Mouse (Mus musculus): Measurements from ENCODE around the gene Nmt2. TPM values are rescaled to one million over a fixed set of nuclear protein-coding genes. Genes with fewer than 3 reads are reported as not detected.

Gene Nmt2
- polyA plus RNA-seq, 1 experiment, result 52.5 TPM

GRCm38 (mm10) chr2:3323132-3323531 lies 39.1 kb downstream of the Nmt2 start:
- TF ChIP-seq POLR2A (IDR thresholded peaks at IDR 0.05; ENCODE audit: extremely low read depth, insufficient read depth, low read length) (no peak), CTCF (IDR thresholded peaks at IDR 0.05; ENCODE audit: extremely low read depth, insufficient read depth, low read length) (no peak)
- H3K4me3 ChIP-seq (ENCODE audit: insufficient read depth, low read length), result no peak overlapping the region
- no peak overlapping the region for H3K27ac ChIP-seq (ENCODE audit: insufficient read depth, low read length)

GRCm38 (mm10) chr2:3324381-3325130 lies 40.5 kb downstream of the Nmt2 start:
- no peaks in the 10 kb centered on the region for H3K4me1 ChIP-seq (ENCODE audit: control insufficient read depth, insufficient read depth, low read length)
- no peak overlapping the region for H3K4me3 ChIP-seq (ENCODE audit: insufficient read depth, low read length)
- no peak overlapping the region for H3K27ac ChIP-seq (ENCODE audit: insufficient read depth, low read length)
- TF ChIP-seq CTCF (IDR thresholded peaks at IDR 0.05; ENCODE audit: extremely low read depth, insufficient read depth, low read length) (no peak), POLR2A (IDR thresholded peaks at IDR 0.05; ENCODE audit: extremely low read depth, insufficient read depth, low read length) (no peak)

More at GRCm38 (mm10) chr2:3323132-3323531, 39.1 kb downstream of the Nmt2 start:
- H3K4me1 ChIP-seq (ENCODE audit: control insufficient read depth, insufficient read depth, low read length), result no peaks in the 10 kb centered on the region

- Histone ChIP-seq H3K27ac (ENCODE audit: insufficient read depth, low read length) (no peak overlapping the region), H3K4me3 (ENCODE audit: insufficient read depth, low read length) (no peak overlapping the region), H3K4me1 (ENCODE audit: control insufficient read depth, insufficient read depth, low read length) (peaks cover 2% of the 10 kb centered on the region; the same call in 1 of the 2 replicates)
- TF ChIP-seq CTCF (IDR thresholded peaks at IDR 0.05; ENCODE audit: extremely low read depth, insufficient read depth, low read length) (no peak), POLR2A (IDR thresholded peaks at IDR 0.05; ENCODE audit: extremely low read depth, insufficient read depth, low read length) (no peak)
Measured at GRCm38 (mm10) chr2:3326547-3326946, 42.5 kb downstream of the Nmt2 start.

GRCm38 (mm10) chr2:3327351-3327750 lies 43.3 kb downstream of the Nmt2 start:
- TF ChIP-seq POLR2A (IDR thresholded peaks at IDR 0.05; ENCODE audit: extremely low read depth, insufficient read depth, low read length), result no peak
- TF ChIP-seq CTCF (IDR thresholded peaks at IDR 0.05; ENCODE audit: extremely low read depth, insufficient read depth, low read length), result peak; percentile 45; the same call in 1 of the 2 replicates
- no peak overlapping the region for H3K27ac ChIP-seq (ENCODE audit: insufficient read depth, low read length)
- H3K4me3 ChIP-seq (ENCODE audit: insufficient read depth, low read length), result no peak overlapping the region
- H3K4me1 ChIP-seq (ENCODE audit: control insufficient read depth, insufficient read depth, low read length), result peaks cover 2% of the 10 kb centered on the region; the same call in 1 of the 2 replicates

- H3K4me3 ChIP-seq (ENCODE audit: insufficient read depth, low read length), result no peak overlapping the region; the same call in 1 of the 2 replicates
- H3K27ac ChIP-seq (ENCODE audit: insufficient read depth, low read length), result no peak overlapping the region
- TF ChIP-seq CTCF (IDR thresholded peaks at IDR 0.05; ENCODE audit: extremely low read depth, insufficient read depth, low read length), result no peak
- TF ChIP-seq POLR2A (IDR thresholded peaks at IDR 0.05; ENCODE audit: extremely low read depth, insufficient read depth, low read length), result no peak
- H3K4me1 ChIP-seq (ENCODE audit: control insufficient read depth, insufficient read depth, low read length), result peaks cover 2% of the 10 kb centered on the region; the same call in 1 of the 2 replicates
Measured at GRCm38 (mm10) chr2:3331071-3331703, 47.2 kb downstream of the Nmt2 start.

- Histone ChIP-seq H3K4me3 (ENCODE audit: insufficient read depth, low read length) (peak overlapping the region; percentile 51), H3K4me1 (ENCODE audit: control insufficient read depth, insufficient read depth, low read length) (peaks cover 2% of the 10 kb centered on the region; the same call in 1 of the 2 replicates), H3K27ac (ENCODE audit: insufficient read depth, low read length) (peak overlapping the region; percentile 70)
- no peak for TF ChIP-seq POLR2A (IDR thresholded peaks at IDR 0.05; ENCODE audit: extremely low read depth, insufficient read depth, low read length)
Measured at GRCm38 (mm10) chr2:3332056-3332455, 48.0 kb downstream of the Nmt2 start.

- Histone ChIP-seq H3K4me1 (ENCODE audit: control insufficient read depth, insufficient read depth, low read length) (peaks cover 2% of the 10 kb centered on the region; the same call in 1 of the 2 replicates), H3K27ac (ENCODE audit: insufficient read depth, low read length) (peak within 1 kb of the TSS; percentile 83), H3K4me3 (ENCODE audit: insufficient read depth, low read length) (peak within 1 kb of the TSS; percentile 51)
- TF ChIP-seq CTCF (IDR thresholded peaks at IDR 0.05; ENCODE audit: extremely low read depth, insufficient read depth, low read length) (no peak), POLR2A (IDR thresholded peaks at IDR 0.05; ENCODE audit: extremely low read depth, insufficient read depth, low read length) (peak; percentile 67; the same call in 1 of the 2 replicates)
Measured at GRCm38 (mm10) chr2:3332484-3333242, 48.7 kb downstream of the Nmt2 start, which contains the start of gene Rpp38. Gene Rpp38 (minus strand): TSS chr2:3332643.

GRCm38 (mm10) chr2:3333761-3334160 lies 49.7 kb downstream of the Nmt2 start:
- H3K4me3 ChIP-seq (ENCODE audit: insufficient read depth, low read length), result no peak overlapping the region

GRCm38 (mm10) chr2:3335611-3336301 lies 51.7 kb downstream of the Nmt2 start, which contains the start of gene Acbd7:
Gene Acbd7 (plus strand): TSS chr2:3336168.
- Histone ChIP-seq H3K4me3 (ENCODE audit: insufficient read depth, low read length) (peak within 1 kb of the TSS; percentile 31), H3K4me1 (ENCODE audit: control insufficient read depth, insufficient read depth, low read length) (peaks cover 2% of the 10 kb centered on the region; the same call in 1 of the 2 replicates), H3K27ac (ENCODE audit: insufficient read depth, low read length) (no peak within 1 kb of the TSS)
- no peak for TF ChIP-seq POLR2A (IDR thresholded peaks at IDR 0.05; ENCODE audit: extremely low read depth, insufficient read depth, low read length)
- no peak for TF ChIP-seq CTCF (IDR thresholded peaks at IDR 0.05; ENCODE audit: extremely low read depth, insufficient read depth, low read length)

More at GRCm38 (mm10) chr2:3333761-3334160, 49.7 kb downstream of the Nmt2 start:
- no peak for TF ChIP-seq POLR2A (IDR thresholded peaks at IDR 0.05; ENCODE audit: extremely low read depth, insufficient read depth, low read length)
- TF ChIP-seq CTCF (IDR thresholded peaks at IDR 0.05; ENCODE audit: extremely low read depth, insufficient read depth, low read length), result no peak
- Histone ChIP-seq H3K4me1 (ENCODE audit: control insufficient read depth, insufficient read depth, low read length) (peaks cover 2% of the 10 kb centered on the region; the same call in 1 of the 2 replicates), H3K27ac (ENCODE audit: insufficient read depth, low read length) (no peak overlapping the region)

Data from cortical plate, adult 2 months (tissue).